Comparison of ENCODE assay signal across 15 mouse cellular contexts in the genomic region with DNA sequence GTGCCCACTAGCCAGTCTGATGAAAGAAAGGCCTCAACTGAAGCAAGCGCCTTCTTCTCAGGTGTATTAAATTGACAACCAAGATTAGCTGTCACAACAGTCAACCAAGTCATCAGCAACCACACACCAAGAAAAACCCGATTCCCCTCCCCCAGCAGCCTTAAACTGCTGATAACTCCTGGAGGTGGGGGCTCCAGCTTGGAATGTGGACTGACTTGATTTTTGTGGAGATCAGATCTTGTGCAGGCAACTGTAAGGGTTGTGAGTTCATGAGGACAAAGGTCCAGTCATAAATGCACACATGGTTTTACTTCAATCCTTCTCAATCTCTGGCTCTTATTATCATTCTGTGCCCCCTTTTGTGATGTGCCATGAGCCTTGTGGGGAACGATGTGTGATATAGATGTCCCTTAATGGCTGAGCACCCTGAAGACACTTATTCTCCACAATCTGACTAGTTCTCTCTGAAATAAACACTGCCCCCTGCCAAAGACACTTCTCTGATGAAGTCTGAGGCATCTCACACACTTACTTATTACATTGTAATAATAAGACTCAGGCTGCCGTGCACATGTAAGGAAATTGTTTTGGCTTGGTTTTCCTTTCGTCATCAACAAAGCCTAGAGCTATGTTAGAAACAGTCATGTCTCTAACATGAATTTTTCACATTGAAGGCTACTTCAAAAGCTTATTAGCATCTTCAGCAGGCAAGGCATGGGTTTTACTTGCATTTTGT. TPM values are rescaled to one million over a fixed set of nuclear protein-coding genes. Genes with fewer than 3 reads are reported as not detected.
"Had no signal": no experiment of that assay in that cellular context is flagged by ENCODE, and none has a peak within 500 bp of the region (broad histone marks: within the 10 kb centered on the region; RNA-seq: fewer than 3 reads in every experiment).

No protein-coding gene starts in this region.

- H3K4me1 ChIP-seq: midbrain, embryonic 15.5 days; stomach, embryonic 15.5 days had no signal

- DNase-seq: kidney, adult 2 months; lung, adult 18-20 months; lung, postnatal 36 days; right cerebral cortex, postnatal 14 days; thymus, adult 2 months; thymus, postnatal 25 days had no signal

- H3K4me3 ChIP-seq: hindbrain, embryonic 15.5 days; limb, embryonic 13.5 days; midbrain, embryonic 15.5 days; neural tube, embryonic 13.5 days; stomach, embryonic 15.5 days had no signal

- H3K9me3 ChIP-seq: hindbrain, embryonic 15.5 days; limb, embryonic 13.5 days; midbrain, embryonic 15.5 days; neural tube, embryonic 13.5 days; stomach, embryonic 15.5 days had no signal

- H3K27ac ChIP-seq: hindbrain, embryonic 15.5 days; kidney, postnatal 0 days; limb, embryonic 13.5 days; liver, embryonic 14.5 days; midbrain, embryonic 15.5 days; neural tube, embryonic 13.5 days; stomach, embryonic 15.5 days had no signal

- H3K27me3 ChIP-seq: hindbrain, embryonic 15.5 days; limb, embryonic 13.5 days; midbrain, embryonic 15.5 days; neural tube, embryonic 13.5 days; stomach, embryonic 15.5 days had no signal

- ATAC-seq: midbrain, embryonic 15.5 days had no signal

- H3K4me2 ChIP-seq: hindbrain, embryonic 15.5 days; limb, embryonic 13.5 days; midbrain, embryonic 11.5 days; midbrain, embryonic 15.5 days; neural tube, embryonic 13.5 days; stomach, embryonic 15.5 days had no signal

- H3K36me3 ChIP-seq: hindbrain, embryonic 15.5 days; limb, embryonic 13.5 days; midbrain, embryonic 15.5 days; neural tube, embryonic 13.5 days; stomach, embryonic 15.5 days had no signal

- H3K9ac ChIP-seq: hindbrain, embryonic 15.5 days; limb, embryonic 13.5 days; liver, embryonic 14.5 days; midbrain, embryonic 15.5 days; neural tube, embryonic 13.5 days; stomach, embryonic 15.5 days had no signal

RNA-seq across cellular contexts. Expression of a gene that starts 13.2 kb away (rescaled TPM):
- total RNA-seq: megakaryocyte, adult 5-6 weeks had no signal
